Mouse (Mus musculus) embryonic fibroblast, embryonic 13.5 days (primary cell): ENCODE results near the gene Tmem253. TPM values are rescaled to one million over a fixed set of nuclear protein-coding genes. Genes with fewer than 3 reads are reported as not detected.
A peak's percentile ranks its signal among the peaks of the same experiment; 100 is the strongest.

Experiments
- H3K27ac ChIP-seq: 2 replicates; pipeline ENCODE4 v1.5.1; 2012; ENCODE audit warnings: low read length, control low read depth, inconsistent platforms; ENCODE audit not compliant: insufficient read depth
- H3K4me1 ChIP-seq: 2 replicates; pipeline ENCODE4 v1.6.1; 2011; ENCODE audit warnings: low read length; ENCODE audit not compliant: control insufficient read depth, insufficient read depth
- H3K4me3 ChIP-seq: 2 replicates; pipeline ENCODE4 v1.5.1; 2011; ENCODE audit warnings: mild to moderate bottlenecking, control low read depth, low read length; ENCODE audit not compliant: insufficient read depth
- CTCF ChIP-seq: IDR thresholded peaks from 2 replicates; pipeline ENCODE4 v1.5.1; 2011; ENCODE audit warnings: mild to moderate bottlenecking, control low read depth, low read length, moderate library complexity, borderline replicate concordance; ENCODE audit not compliant: insufficient read depth
- POLR2A ChIP-seq: IDR thresholded peaks from 2 replicates; pipeline ENCODE4 v1.6.1; 2011; ENCODE audit warnings: low read depth, mild to moderate bottlenecking, control low read depth, low read length, moderate library complexity
- polyA plus RNA-seq: library from polyadenylated mRNA; stranded (reverse); fragments of >200 nt; gene quantifications from 2 replicates; pipeline ENCODE4 v1.2.4, GENCODE M21; 2011; ENCODE audit warnings: low read depth; ENCODE audit not compliant: missing spikeins, insufficient read length

Tmem253 gene
- 0.95 TPM in 1 of 2 replicates, not detected in the other for polyA plus RNA-seq

DNA sequence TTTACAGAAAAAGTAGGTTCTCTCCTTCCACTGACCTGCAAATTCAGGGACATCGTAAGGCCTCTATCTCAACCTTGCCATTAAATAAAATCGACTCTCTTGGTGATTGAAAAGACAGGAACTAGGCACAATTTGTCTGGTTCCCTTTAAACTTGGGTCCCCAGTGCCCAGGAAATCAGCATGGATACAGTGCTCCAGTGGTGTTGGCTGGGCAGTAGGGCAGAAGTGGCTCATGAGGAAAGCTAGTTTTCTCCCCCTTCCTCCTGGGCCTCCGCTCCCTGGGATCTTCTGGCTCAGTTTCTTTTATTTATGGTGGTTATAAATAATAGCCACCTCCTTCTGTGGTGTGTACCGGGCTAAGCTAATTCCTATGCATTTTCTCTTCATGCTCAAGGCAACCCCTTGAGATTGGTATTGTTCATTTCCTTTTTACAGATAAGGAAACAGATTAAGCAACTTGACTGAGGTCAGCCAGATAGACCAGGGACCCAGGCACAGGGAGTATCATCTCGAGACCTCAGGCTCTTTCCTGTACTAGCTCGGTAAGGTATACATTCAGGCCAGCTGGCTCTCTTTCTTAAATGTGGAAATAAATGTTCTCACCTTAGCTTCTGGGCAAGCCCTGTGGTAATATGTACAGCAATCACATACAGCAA lies at the start of gene Tmem253:
Gene Tmem253 (plus strand): TSS at position 214 of the 656 bp plus-strand sequence.
- Histone ChIP-seq H3K27ac (peak within 1 kb of the TSS; percentile 97), H3K4me3 (peak within 1 kb of the TSS; percentile 56), H3K4me1 (peaks cover 8% of the 10 kb centered on the region)
- TF ChIP-seq POLR2A, result no peak; the same call in 1 of the 2 replicates
- TF ChIP-seq CTCF, result no peak

DNA sequence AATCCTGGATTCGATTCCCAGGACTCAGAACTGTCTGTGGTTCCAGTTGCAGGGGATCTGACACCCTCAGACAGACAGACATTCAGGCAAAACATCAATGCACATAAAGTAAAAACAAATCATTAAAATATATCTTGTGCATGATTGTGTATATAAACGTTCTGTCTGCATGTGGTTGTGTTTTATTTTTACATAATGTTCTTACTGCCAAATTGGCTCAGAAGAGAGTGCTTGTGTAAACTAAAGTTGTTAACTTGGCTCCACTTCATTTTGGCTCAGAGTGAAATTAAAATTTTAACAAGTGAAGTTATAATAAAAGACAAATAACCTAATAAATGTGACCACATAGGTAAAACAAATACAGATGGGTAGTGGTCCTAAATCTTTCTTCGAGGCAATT lies 48.1 kb upstream of the Tmem253 start:
- TF ChIP-seq POLR2A (no peak), CTCF (no peak)
- Histone ChIP-seq H3K4me3 (no peak overlapping the region), H3K4me1 (no peaks in the 10 kb centered on the region), H3K27ac (no peak overlapping the region)

DNA sequence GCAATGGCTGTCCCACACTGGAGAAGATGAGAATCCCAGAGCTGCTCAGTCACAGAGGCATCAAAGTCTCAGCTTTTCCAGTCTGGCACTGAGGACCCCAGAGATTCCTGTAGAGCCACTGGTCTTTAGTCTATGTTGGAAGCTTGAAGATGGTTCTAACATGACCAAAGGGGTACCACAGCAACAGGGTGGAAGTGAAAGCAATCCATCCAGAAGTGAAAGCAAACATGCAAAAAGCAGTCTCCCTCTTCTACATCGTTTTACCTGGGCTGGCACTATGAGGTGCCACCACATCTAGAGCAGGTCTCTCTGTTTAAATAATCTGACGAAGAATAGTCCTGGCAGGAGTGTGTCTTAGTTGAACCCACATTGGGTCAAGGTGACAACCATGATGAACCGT lies 36.2 kb upstream of the Tmem253 start:
- H3K27ac ChIP-seq, result no peak overlapping the region
- H3K4me3 ChIP-seq, result no peak overlapping the region
- no peak for TF ChIP-seq CTCF
- TF ChIP-seq POLR2A, result no peak
- H3K4me1 ChIP-seq, result no peaks in the 10 kb centered on the region

DNA sequence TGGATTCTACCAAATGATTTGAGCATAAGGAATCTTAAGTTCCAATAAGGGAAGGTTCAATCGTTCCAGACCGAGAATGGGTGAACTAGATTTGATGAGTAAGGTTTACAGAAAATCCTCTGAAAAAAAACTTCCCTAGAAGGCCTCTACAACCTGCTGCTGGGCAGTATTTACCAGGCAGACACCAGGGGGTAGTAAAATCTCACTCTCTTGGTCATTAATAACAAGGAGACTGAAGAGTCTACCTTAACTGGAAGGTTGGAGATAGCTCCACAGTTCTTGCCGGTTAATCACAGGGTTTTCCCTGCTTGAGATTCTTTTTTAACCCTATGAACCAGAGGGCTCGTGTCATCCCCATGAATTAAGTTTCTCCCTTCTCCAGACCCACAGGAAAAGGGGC lies 32.2 kb upstream of the Tmem253 start:
- H3K27ac ChIP-seq, result no peak overlapping the region
- H3K4me3 ChIP-seq, result no peak overlapping the region
- TF ChIP-seq CTCF, result no peak
- no peak for TF ChIP-seq POLR2A
- peaks cover 6% of the 10 kb centered on the region; the same call in 1 of the 2 replicates for H3K4me1 ChIP-seq

DNA sequence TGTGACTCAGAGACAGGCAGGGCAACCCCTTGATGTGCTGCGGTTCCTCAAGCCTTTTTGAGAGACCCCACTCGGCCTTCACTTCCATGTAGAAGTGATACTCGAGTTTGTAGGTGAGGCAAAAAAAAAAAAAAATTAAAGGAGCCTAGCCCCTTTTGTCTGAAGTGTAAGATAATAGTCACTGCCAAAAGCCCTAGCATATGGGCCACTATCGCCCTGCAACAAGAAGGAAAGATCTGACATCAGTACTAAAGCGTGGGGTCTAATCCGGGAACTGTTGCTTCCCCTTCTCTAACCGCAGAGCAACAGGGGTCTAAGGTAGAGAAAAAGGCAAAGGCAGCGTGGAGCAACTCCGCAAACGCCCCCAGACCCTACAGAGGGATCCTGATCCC lies 31.6 kb upstream of the Tmem253 start:
- H3K27ac ChIP-seq, result no peak overlapping the region
- H3K4me3 ChIP-seq, result peak overlapping the region; percentile 91; the same call in 1 of the 2 replicates
- H3K4me1 ChIP-seq, result peaks cover 6% of the 10 kb centered on the region; the same call in 1 of the 2 replicates
- no peak for TF ChIP-seq POLR2A
- TF ChIP-seq CTCF, result no peak

DNA sequence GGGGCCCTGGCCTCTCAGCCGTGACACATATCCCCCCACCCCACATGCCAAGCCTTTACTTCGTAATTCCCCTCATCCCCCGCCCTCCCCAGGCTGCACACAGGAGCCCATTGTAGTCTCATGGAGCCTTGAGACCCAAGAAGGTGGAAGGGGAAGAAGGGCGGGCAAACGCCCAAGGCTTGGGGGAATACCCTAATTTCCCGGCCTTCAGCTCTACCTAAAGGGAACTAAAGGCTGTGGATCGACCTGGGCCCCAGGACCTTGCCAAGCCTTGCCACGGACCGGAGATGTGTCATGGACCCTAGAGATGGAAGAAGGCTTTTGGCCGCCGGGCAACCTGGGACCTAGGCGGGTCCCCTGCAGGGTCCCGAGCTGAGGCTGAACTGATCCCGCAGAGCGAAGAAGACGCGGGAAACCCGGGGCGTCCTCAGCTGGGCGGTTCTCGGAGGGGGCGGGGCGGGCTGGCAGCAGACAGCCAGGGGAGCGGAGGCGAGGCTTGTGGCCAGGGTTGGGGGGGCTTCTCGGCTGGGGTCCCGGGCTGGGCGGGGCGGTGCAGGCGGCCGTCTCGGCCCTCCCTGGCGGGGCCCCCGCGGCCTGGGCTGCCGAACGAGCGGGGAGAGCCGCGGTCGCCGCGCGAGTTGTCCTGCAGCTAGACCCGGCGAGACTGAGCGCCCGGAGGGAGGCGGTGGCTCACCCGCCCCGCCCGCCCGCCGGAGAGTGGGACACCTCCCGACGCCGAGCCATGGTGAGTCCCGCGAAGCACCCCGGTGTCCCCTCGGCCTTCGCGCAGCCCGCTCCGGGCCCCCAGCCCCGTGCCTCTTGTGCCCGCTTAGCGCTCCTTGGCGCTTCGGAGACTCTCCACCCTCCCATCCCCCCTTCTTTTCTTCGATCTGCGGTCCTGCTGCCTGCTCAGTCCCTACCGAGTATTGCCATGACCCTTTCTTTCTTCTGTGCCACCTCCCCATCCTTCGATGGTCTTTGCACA lies 30.9 kb upstream of the Tmem253 start, which contains the start of gene Arhgef40:
Gene Arhgef40 (plus strand): TSS at position 473 of the 985 bp plus-strand sequence.
- Histone ChIP-seq H3K27ac (peak within 1 kb of the TSS; percentile 94), H3K4me3 (peak within 1 kb of the TSS; percentile 91), H3K4me1 (peaks cover 6% of the 10 kb centered on the region; the same call in 1 of the 2 replicates)
- TF ChIP-seq POLR2A (peak; percentile 36), CTCF (no peak)

DNA sequence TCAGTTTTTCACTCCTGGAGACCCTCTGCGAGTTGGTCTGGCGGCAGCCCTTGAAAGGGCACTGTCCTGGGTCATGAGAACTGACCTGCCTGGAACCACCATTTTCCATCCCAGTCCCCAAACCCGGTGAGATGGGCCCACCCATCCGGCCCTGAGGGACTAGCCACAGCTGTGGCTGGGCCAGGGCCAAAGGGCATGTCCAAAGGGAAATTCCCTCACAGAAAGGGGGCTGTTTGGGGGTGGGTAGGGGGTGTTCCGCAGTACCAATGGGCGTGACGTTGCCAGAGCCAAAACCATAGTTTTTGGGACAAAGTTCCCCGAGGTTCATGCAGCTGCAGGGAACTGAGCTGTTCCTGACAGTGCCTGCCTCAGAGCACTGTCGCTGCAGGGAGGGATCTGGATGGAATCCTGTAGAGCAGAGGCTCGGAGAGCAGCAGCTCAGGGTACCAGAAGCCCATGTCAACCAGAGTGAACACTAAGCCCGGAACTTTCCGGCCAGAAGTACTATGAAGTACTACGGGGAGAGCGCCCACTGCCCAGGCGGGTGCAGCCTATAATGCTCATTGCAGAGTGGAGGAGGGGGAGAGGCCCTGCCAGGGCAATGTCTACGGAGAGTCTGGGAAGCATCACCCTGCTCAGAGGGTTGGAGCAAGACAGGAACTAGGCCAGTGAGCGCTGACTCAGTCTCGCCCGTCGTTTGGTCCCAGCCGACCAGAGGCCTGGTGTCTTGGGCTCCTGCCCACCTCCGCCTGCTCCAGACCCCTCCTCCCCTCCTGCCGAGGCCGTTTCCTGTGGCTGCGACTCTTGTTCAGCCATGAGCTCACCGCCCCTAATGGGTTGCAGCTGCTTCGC lies 29.9 kb upstream of the Tmem253 start:
- peak; percentile 90 for TF ChIP-seq POLR2A
- no peak for TF ChIP-seq CTCF
- peak overlapping the region; percentile 91 for H3K4me3 ChIP-seq
- peak overlapping the region; percentile 95 for H3K27ac ChIP-seq
- H3K4me1 ChIP-seq, result peaks cover 6% of the 10 kb centered on the region; the same call in 1 of the 2 replicates

DNA sequence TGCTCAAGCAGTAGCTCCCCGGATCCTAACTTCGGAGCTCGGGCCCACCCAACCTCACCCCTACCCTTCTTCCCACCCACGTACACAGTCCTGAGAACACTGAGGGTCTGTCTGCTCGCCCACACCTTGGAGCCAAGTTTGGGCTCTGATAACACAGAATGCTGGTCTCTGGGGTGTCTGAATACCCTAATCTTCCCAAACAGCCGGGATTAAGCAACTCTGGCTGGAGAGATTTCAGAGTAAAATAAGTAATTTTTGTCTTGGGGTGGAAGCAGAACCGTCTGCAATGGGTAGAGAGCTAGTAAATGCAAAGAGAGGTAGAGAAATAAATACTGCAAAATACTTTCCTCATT lies 29.3 kb upstream of the Tmem253 start:
- H3K4me1 ChIP-seq, result peaks cover 6% of the 10 kb centered on the region; the same call in 1 of the 2 replicates
- H3K4me3 ChIP-seq, result peak overlapping the region; percentile 33
- TF ChIP-seq CTCF (no peak), POLR2A (no peak)
- H3K27ac ChIP-seq, result peak overlapping the region; percentile 95

DNA sequence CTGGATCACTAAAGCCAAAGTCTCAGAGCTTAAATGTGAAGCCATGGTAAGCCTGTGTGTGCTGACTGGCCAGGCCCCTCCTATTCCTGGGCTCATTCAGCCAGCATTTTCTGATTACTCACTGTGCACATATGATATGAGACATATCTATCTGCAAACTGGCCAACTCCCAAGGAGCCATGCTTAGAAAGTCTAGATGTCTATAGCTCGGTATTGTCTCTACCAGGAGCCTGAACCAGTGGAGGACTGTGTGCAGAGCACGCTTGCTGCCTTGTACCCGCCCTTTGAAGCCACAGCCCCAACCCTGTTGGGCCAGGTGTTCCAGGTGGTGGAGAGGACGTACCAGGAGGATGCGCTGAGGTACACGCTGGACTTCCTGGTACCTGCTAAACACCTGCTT lies 28.3 kb upstream of the Tmem253 start:
- Histone ChIP-seq H3K27ac (peak overlapping the region; percentile 95), H3K4me3 (no peak overlapping the region), H3K4me1 (peaks cover 6% of the 10 kb centered on the region; the same call in 1 of the 2 replicates)
- TF ChIP-seq POLR2A, result no peak
- no peak for TF ChIP-seq CTCF
